Mouse (Mus musculus) intestine, postnatal 0 days (tissue): ENCODE measurements around the gene Nmnat2. TPM values are rescaled to one million over a fixed set of nuclear protein-coding genes. Genes with fewer than 3 reads are reported as not detected.

ENCODE experiments used
- ATAC-seq: fragments of 200-750 bp; cut with Nextera tagmentation; 2 replicates; pipeline ENCODE4 v1.8.0; 2017; ENCODE audit warnings: mild to moderate bottlenecking, moderate TSS enrichment, moderate library complexity
- H3K27ac ChIP-seq: fragments of 300-500 bp; sonication (generic); 2 replicates; pipeline ENCODE4 v1.5.1; 2014; ENCODE audit warnings: mild to moderate bottlenecking, low read depth, low read length, moderate library complexity
- H3K27me3 ChIP-seq: fragments of 300-500 bp; sonication (generic); replicated peaks from 2 replicates; pipeline ENCODE4 v1.6.1; 2014; ENCODE audit warnings: low read length, mixed read lengths; ENCODE audit not compliant: control insufficient read depth, insufficient read depth
- H3K36me3 ChIP-seq: fragments of 300-500 bp; sonication (generic); 2 replicates; pipeline ENCODE4 v1.6.1; 2014; ENCODE audit warnings: mild to moderate bottlenecking, moderate library complexity; ENCODE audit not compliant: control insufficient read depth, insufficient read depth
- H3K4me1 ChIP-seq: fragments of 300-500 bp; sonication (generic); replicated peaks from 2 replicates; pipeline ENCODE4 v1.6.1; 2014; ENCODE audit warnings: antibody characterized with exemption, low read length, mixed read lengths; ENCODE audit not compliant: control insufficient read depth, insufficient read depth
- H3K4me2 ChIP-seq: fragments of 300-500 bp; sonication (generic); replicated peaks from 2 replicates; pipeline ENCODE4 v1.6.1; 2014; ENCODE audit warnings: low read depth, mild to moderate bottlenecking, moderate library complexity
- H3K4me3 ChIP-seq: fragments of 300-500 bp; sonication (generic); 2 replicates; pipeline ENCODE4 v1.5.1; 2014; ENCODE audit warnings: low read depth, low read length
- H3K9ac ChIP-seq: fragments of 300-500 bp; sonication (generic); 2 replicates; pipeline ENCODE4 v1.6.1; 2014; ENCODE audit warnings: mild to moderate bottlenecking, low read depth, low read length
- H3K9me3 ChIP-seq: fragments of 300-500 bp; sonication (generic); 2 replicates; pipeline ENCODE4 v1.6.1; 2016; ENCODE audit warnings: mixed run types; ENCODE audit not compliant: control insufficient read depth
- CTCF ChIP-seq: sonication (generic); IDR thresholded peaks from 2 replicates; pipeline ENCODE4 v1.5.1; 2016; ENCODE audit warnings: low read depth, mild to moderate bottlenecking, control low read depth, antibody characterized with exemption, moderate library complexity
- WGBS: fragments of 180-500 bp; shearing (Covaris S2); extraction: QIAGEN DNeasy Blood & Tissue Kit; methylation state at CpG from one replicate; pipeline ENCODE4 v1.1.7; 2014; 5-methylcytosine and 5-hydroxymethylcytosine counted together
- polyA plus RNA-seq: library from polyadenylated mRNA; unstranded; fragments of >200 nt; fragmentation: Nextera tagmentation; extraction: Ambion mirVana; gene quantifications from 2 replicates; pipeline ENCODE4 v1.2.1, GENCODE M21; 2015

Nmnat2 gene
- polyA plus RNA-seq, 1 experiment from 2014 or later, result 1.1 TPM

- Histone ChIP-seq H3K27ac (no peak overlapping the region), H3K9ac (no peak overlapping the region)
- no peak for ATAC-seq
Observed at GRCm38 (mm10) chr1:153006054-153006453, 51.3 kb downstream of the Nmnat2 start.

GRCm38 (mm10) chr1:153006761-153007160 lies 52.0 kb downstream of the Nmnat2 start:
- Histone ChIP-seq H3K27me3 (no peaks in the 10 kb centered on the region), H3K36me3 (no peaks in the 10 kb centered on the region), H3K27ac (no peak overlapping the region), H3K4me3 (no peak overlapping the region), H3K9me3 (no peaks in the 10 kb centered on the region), H3K4me1 (no peaks in the 10 kb centered on the region), H3K4me2 (no peak overlapping the region), H3K9ac (no peak overlapping the region)
- no peak for ATAC-seq
- TF ChIP-seq CTCF, result no peak
- 78% methylated on average over 4 of the region's 4 CpGs for WGBS

More at GRCm38 (mm10) chr1:153006054-153006453, 51.3 kb downstream of the Nmnat2 start:
- no peaks in the 10 kb centered on the region for H3K36me3 ChIP-seq
- no peaks in the 10 kb centered on the region for H3K4me1 ChIP-seq
- H3K27me3 ChIP-seq, result no peaks in the 10 kb centered on the region
- no peaks in the 10 kb centered on the region for H3K9me3 ChIP-seq
- TF ChIP-seq CTCF, result no peak
- H3K4me2 ChIP-seq, result no peak overlapping the region
- no peak overlapping the region for H3K4me3 ChIP-seq
- WGBS, result 63% methylated on average over 5 of the region's 5 CpGs

GRCm38 (mm10) chr1:153007292-153007691 lies 52.5 kb downstream of the Nmnat2 start:
- Histone ChIP-seq H3K36me3 (no peaks in the 10 kb centered on the region), H3K4me2 (no peak overlapping the region), H3K27me3 (no peaks in the 10 kb centered on the region), H3K9ac (no peak overlapping the region), H3K9me3 (no peaks in the 10 kb centered on the region), H3K4me3 (no peak overlapping the region), H3K27ac (no peak overlapping the region), H3K4me1 (no peaks in the 10 kb centered on the region)
- 70% methylated on average over 5 of the region's 5 CpGs for WGBS
- TF ChIP-seq CTCF, result no peak
- ATAC-seq, result no peak

GRCm38 (mm10) chr1:153007824-153008223 lies 53.0 kb downstream of the Nmnat2 start:
- TF ChIP-seq CTCF, result no peak
- 92% methylated on average over 6 of the region's 6 CpGs for WGBS
- no peaks in the 10 kb centered on the region for H3K27me3 ChIP-seq
- no peak overlapping the region for H3K4me3 ChIP-seq
- ATAC-seq, result no peak
- no peak overlapping the region for H3K4me2 ChIP-seq
- no peaks in the 10 kb centered on the region for H3K36me3 ChIP-seq
- H3K4me1 ChIP-seq, result no peaks in the 10 kb centered on the region
- no peaks in the 10 kb centered on the region for H3K9me3 ChIP-seq
- H3K9ac ChIP-seq, result no peak overlapping the region
- H3K27ac ChIP-seq, result no peak overlapping the region

GRCm38 (mm10) chr1:153009338-153009737 lies 54.5 kb downstream of the Nmnat2 start:
- Histone ChIP-seq H3K9me3 (no peaks in the 10 kb centered on the region), H3K4me2 (no peak overlapping the region), H3K27ac (no peak overlapping the region), H3K36me3 (no peaks in the 10 kb centered on the region), H3K27me3 (no peaks in the 10 kb centered on the region), H3K4me3 (no peak overlapping the region), H3K4me1 (0 out of 2 replicates have a peak, but pooled peaks cover under 1% of the 10 kb centered on the region), H3K9ac (no peak overlapping the region)
- 57% methylated on average over 9 of the region's 9 CpGs for WGBS
- TF ChIP-seq CTCF, result no peak
- ATAC-seq, result no peak

GRCm38 (mm10) chr1:153010353-153011351 lies 55.9 kb downstream of the Nmnat2 start:
- Histone ChIP-seq H3K27me3 (no peaks in the 10 kb centered on the region), H3K9me3 (no peaks in the 10 kb centered on the region), H3K4me2 (no peak overlapping the region), H3K27ac (no peak overlapping the region), H3K4me3 (no peak overlapping the region), H3K4me1 (0 out of 2 replicates have a peak, but pooled peaks cover 4% of the 10 kb centered on the region), H3K36me3 (no peaks in the 10 kb centered on the region), H3K9ac (no peak overlapping the region)
- TF ChIP-seq CTCF, result no peak
- ATAC-seq, result no peak
- WGBS, result 68% methylated on average over 13 of the region's 13 CpGs
